Mouse (Mus musculus): ENCODE results near the gene Gps2.

GRCm38 (mm10) chr11:69914372-69914764 is 680 bp downstream of the Gps2 start:
- no peak for TF ChIP-seq POLR2A (IDR thresholded peaks at IDR 0.05; ENCODE audit: low read depth, low read length)
- TF ChIP-seq CHD2 (IDR thresholded peaks at IDR 0.05; ENCODE audit: low read length), result no peak
- no peak for TF ChIP-seq MAZ (IDR thresholded peaks at IDR 0.05; ENCODE audit: low read depth, low read length)
- TF ChIP-seq ELF1 (IDR thresholded peaks at IDR 0.05; ENCODE audit: low read depth, low read length), result no peak
- no peak for TF ChIP-seq MEF2A (IDR thresholded peaks at IDR 0.05; ENCODE audit: borderline replicate concordance, low read depth, low read length)
- no peak for TF ChIP-seq EP300 (IDR thresholded peaks at IDR 0.05; ENCODE audit: low read length)
- no peak for TF ChIP-seq CTCF (conservative IDR thresholded peaks at IDR 0.05 in 1 of 2, IDR thresholded peaks at IDR 0.05 in 1 of 2; ENCODE audit: low read depth in 2 of 2, low read length in 2 of 2)
- no peak for TF ChIP-seq HCFC1 (IDR thresholded peaks at IDR 0.05; ENCODE audit: low read depth, low read length)
- TF ChIP-seq CHD1 (IDR thresholded peaks at IDR 0.05; ENCODE audit: low read depth, low read length), result no peak
- TF ChIP-seq GABPA (IDR thresholded peaks at IDR 0.05; ENCODE audit: insufficient replicate concordance, low read depth, low read length), result no peak
- TF ChIP-seq NRF1 (IDR thresholded peaks at IDR 0.05; ENCODE audit: low read depth, low read length), result no peak
- TF ChIP-seq KAT2A (IDR thresholded peaks at IDR 0.05; ENCODE audit: insufficient replicate concordance, low read length), result no peak
